Mouse (Mus musculus): ENCODE data around the gene Ift27. TPM values are rescaled to one million over a fixed set of nuclear protein-coding genes. Genes with fewer than 3 reads are reported as not detected.

Gene Ift27
- polyA plus RNA-seq, 1 experiment from 2014 or later: 97.3 TPM

Other genes starting within 250 kb of the Ift27 start
- gene Txn2, start 245.1 kb downstream of the Ift27 start, polyA plus RNA-seq (2014; fragmentation: Nextera tagmentation; extraction: Ambion mirVana): 242 and 259 TPM in 2 replicates
- gene Foxred2, start 217.4 kb downstream of the Ift27 start, polyA plus RNA-seq (2014; fragmentation: Nextera tagmentation; extraction: Ambion mirVana): 3.3 and 5.5 TPM in 2 replicates
- gene Eif3d, start 203.3 kb downstream of the Ift27 start, polyA plus RNA-seq (2014; fragmentation: Nextera tagmentation; extraction: Ambion mirVana): 206 and 211 TPM in 2 replicates
- gene Cacng2, start 54.1 kb downstream of the Ift27 start, polyA plus RNA-seq (2014; fragmentation: Nextera tagmentation; extraction: Ambion mirVana): 0.06 and 0.15 TPM in 2 replicates
- gene Pvalb, start 32.3 kb upstream of the Ift27 start, polyA plus RNA-seq (2014; fragmentation: Nextera tagmentation; extraction: Ambion mirVana): not detected in 2 replicates
- 3.2 and 5.0 TPM in 2 replicates for gene Ncf4, start 70.7 kb upstream of the Ift27 start, polyA plus RNA-seq (2014; fragmentation: Nextera tagmentation; extraction: Ambion mirVana)
- gene Csf2rb2, start 131.6 kb upstream of the Ift27 start, polyA plus RNA-seq (2014; fragmentation: Nextera tagmentation; extraction: Ambion mirVana): 0.19 and 0.42 TPM in 2 replicates
- 1.6 and 2.3 TPM in 2 replicates for gene Csf2rb, start 151.6 kb upstream of the Ift27 start, polyA plus RNA-seq (2014; fragmentation: Nextera tagmentation; extraction: Ambion mirVana)
- not detected in 2 replicates for gene Tex33, start 221.8 kb upstream of the Ift27 start, polyA plus RNA-seq (2014; fragmentation: Nextera tagmentation; extraction: Ambion mirVana)
- gene Tst, start 231.8 kb upstream of the Ift27 start, polyA plus RNA-seq (2014; fragmentation: Nextera tagmentation; extraction: Ambion mirVana): 38.6 and 44.6 TPM in 2 replicates
- 3.2 and 4.4 TPM in 2 replicates for gene Mpst, start 232.3 kb upstream of the Ift27 start, polyA plus RNA-seq (2014; fragmentation: Nextera tagmentation; extraction: Ambion mirVana)